Mouse (Mus musculus): ENCODE data around the gene Gm47289. TPM values are rescaled to one million over a fixed set of nuclear protein-coding genes. Genes with fewer than 3 reads are reported as not detected.

Gm47289 gene
- total RNA-seq, 2 experiments from 2014 or later: not detected

DNA sequence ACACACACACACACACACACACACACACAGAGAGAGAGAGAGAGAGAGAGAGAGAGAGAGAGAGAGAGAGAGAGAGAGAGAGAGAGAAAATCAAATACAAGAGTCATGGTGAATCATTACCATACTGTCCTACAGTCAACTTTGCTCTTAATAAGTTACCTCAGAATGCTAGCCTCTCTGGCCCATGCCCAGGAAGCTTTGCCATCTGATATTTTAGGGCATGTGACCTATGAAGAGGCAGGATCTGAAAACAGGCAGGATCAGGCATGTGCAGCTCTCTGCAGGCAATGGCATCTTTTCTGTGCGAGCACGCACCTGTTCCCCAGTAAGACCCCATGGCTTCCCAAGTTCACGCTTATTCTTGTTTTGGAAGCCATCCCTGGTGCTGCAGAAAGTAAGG is 1.7 kb downstream of the Gm47289 start:
- no peak for DNase-seq

DNA sequence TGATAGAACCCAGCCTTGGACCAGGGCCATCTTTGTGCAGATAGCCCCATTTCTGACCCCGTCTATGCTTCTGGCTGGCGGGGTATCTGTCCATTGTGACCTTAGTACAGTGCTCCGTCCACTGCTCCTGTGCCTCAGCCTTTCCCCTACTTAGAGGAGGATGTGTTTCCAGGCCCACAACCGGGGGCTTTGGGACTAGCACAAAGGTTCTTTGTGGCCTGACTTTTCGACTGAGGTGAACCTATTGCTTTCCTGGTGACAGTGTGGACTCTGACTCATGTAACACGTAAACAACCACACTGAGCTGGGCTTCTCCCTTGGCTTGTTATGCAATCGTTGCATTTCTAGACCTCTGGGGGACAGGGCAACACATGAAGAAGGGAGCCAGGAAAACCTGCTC is 5.8 kb downstream of the Gm47289 start:
- DNase-seq: no peak

DNA sequence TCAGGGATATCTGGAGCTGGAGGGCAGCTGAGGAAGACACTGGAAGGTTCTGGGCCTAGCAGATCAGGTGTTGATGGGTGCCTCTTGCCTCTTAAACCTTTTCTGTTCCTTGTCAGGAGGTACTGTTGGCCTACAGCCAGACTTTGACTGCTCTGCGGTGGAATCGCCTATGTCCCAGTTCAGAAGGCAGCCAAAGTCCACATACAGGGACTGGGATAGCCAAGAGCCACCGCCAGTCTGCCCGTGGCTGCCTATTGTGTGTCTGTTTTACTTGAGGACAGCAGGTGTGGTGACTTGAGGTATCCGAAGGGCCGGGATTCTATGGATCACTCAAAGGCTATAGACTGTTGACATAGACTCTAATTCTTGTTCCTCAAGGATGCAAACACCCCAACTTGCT is 6.6 kb downstream of the Gm47289 start:
- DNase-seq: no peak

DNA sequence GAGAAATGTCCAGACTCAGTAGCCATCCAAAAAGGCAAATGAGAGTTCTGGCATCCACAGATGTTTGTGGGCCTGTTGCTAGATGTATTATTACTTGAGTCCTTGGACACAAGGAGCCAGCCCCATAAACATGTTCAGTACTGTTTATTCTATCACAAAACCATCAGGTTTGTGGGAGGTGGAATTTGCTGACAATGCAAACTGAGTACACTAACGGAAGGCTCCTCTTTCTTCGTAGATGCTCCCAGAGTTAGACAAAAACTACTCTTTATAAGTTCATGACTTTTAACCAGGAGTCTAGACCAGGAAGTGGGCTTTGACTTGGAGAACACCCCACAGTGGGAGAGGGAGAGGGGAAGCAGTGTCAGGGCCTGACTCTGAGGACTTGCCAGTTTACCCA is 8.6 kb downstream of the Gm47289 start:
- DNase-seq: no peak

DNA sequence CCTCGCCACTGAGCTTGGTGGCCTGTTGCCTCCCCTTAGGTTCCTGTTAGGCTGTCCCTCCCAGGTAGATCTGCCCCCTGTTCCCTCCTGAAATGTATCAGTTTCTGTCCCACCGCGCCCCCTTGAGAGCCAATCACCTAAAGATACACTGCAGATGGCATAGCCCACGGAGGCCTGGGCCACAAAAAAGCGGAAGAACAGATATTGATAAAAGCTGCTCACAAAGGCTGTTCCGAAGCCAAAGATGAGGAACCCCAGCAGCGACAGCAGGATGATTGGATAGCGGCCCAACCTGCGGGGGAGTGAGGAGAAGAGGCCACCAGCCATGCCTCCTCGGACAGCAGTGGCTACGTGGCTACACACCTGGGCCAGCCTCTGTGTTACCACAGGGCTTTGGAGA is 20.3 kb downstream of the Gm47289 start:
- no peak for DNase-seq

DNA sequence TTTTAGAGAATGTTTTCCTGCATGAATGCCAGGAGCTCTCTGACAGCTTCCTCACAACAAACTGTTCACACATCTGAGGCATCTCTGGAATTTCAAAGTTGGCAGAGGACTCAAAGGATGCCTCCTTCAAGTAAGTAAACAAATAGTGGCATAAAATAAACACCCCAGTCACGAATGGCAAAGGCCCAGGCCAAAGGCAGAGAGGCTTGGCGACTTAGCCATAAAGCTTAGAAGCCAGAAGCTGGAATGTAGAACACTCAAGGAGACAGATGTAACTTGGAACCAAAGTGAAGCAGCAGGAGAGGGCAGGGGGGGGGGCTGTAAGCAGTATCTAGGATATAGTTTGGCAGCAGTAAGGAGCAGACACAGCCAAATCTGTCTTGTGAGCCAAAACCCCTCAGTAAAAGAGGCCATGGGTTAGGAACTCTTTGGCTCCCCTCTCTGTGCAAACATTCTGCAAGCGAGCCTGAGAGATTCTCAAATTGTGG is 22.3 kb downstream of the Gm47289 start:
- peak; percentile 31 for DNase-seq

DNA sequence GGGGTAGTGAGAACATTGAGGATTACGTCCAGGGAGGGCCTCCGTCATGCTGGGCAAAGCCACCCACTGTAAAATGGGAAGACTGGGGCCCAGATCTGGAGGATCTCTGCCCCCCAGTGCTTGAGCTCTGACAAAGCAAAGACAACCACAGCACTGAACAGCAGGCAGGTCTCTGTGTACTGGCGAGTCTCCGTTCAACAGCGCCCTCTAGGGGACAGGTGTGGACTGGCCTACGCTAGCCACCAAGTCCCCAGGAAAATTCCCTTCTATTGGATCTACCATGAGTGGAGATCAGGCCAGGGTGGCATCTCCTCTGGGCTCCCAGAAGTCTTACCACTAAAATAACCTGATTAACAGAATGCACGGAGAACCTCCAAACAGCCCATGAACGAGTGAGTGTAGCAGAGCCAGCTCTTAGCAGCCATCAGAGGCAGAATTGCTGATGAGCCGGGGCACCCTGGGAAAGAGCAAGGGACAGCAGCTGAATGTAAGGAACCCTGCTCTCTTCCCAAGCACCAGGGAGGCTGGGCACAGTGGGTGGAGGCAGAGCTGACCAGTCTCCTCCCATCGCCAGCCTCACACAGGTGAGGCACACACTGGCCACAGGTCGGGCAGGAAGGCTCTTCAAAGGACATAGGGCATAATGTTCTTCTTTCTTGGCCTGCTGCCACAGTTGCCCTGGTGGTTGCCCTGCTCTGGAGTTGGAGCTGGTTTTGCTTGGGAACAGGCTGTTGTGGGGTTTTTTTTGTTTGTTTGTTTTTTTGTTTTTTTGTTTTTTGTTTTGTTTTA is 33.4 kb downstream of the Gm47289 start:
- DNase-seq: peak; percentile 35

DNA sequence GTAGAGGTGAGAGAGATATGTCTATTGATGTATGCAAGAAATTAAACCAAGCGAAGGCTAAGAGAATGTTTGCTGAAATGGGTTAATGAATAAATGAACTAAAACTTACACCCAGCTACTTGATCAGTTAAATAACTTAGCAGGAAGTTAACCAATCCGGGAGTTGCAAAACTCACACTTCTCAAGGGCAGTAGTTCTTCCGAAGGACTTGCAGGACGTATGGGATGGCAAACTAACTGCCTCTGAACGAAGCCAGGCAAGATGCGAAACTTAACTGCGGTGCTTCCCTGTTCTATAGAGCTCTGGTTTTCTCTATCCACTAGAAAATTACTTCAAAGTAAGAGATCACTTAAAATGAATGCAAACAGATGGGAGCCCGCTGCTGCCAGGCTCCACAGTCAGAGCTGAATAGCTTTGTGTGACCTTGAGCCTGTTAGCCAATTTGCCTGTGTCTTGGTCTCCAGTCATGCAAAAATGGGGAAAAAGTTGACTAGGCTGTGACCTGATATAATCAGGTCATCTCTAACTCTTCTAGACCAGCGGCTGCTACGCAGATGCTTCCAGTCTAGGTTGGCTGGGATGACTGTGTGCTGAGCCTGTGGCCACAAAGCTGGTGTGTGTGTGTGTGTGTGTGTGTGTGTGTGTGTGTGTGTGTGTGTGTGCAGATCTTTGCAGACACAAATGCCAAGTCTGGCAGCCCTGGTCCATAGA is 40.3 kb downstream of the Gm47289 start:
- DNase-seq: no peak

DNA sequence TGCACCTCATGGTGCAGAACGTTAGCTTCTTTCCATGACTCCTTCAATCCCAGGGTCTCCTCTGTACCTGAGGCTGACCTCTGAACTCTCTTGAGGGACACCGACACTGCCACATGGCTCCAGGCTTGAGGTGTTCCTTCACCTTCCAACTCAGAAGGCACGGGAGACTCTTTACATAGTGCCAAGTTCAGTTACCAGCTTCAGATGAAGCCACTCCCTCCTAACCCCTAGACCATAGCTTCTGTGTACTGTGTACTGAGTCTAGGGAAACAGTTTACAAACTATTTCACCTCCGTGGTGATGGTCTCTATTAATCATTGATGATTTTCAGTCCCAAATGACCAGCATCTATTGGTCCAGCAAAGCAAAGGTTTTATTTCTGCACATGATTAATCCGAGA is 42.7 kb downstream of the Gm47289 start:
- DNase-seq: no peak

DNA sequence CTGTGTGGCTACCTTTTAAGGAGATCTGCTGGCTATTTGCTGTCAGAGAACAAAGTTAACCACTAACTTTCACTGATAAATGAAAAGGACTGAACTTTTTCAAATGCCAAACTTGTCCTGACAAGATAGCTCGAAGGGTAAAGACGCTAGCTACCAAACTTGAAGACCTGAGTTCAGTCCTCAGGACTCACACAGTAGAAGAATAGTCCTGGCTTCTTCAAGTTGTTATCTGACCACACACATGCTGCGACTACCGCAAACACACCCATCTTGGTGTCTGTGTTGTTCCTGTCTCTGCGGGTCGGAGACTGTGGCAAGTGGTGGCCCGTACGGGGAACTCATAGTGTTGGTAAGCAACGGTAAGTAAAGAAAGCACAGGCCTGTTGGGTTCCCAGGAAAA is 44.7 kb downstream of the Gm47289 start:
- DNase-seq: no peak

DNA sequence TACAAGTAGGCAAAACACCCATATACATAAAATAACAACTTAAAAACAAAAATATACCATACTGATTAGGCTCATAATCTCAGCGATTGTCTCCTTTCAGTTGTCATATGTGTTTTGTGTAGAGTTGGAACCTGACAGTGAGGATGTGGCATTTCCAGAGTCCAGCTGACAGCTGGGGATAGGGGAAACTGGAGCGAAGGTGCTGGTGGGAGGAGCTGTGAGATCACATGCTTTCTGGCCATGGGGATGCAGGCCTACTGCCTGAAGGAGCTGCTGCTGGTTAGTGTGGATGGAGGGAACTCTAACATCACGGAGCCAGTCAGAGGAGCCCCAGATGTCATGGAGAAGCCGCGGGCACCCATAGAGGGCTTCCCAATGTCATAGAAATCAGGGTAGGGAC is 46.8 kb downstream of the Gm47289 start:
- DNase-seq: no peak

DNA sequence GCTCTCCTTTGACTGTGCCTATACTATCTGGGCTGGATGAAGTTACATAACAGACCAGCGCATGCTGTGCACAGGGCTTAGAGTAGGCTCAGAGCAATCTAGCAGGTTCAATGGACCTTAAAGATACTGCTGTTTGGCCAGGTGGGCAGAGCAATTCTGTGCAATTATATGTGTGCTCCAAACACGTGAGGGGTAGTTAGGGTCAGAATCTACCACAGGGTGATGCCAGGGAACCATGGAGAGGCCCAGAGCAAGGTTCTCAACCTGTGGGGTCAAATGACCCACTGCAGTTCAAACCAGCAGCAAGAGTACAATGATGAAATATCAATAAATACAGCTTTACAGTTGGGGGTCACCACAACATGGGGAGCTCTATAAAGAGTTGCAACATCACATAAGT is 47.7 kb downstream of the Gm47289 start:
- no peak for DNase-seq

DNA sequence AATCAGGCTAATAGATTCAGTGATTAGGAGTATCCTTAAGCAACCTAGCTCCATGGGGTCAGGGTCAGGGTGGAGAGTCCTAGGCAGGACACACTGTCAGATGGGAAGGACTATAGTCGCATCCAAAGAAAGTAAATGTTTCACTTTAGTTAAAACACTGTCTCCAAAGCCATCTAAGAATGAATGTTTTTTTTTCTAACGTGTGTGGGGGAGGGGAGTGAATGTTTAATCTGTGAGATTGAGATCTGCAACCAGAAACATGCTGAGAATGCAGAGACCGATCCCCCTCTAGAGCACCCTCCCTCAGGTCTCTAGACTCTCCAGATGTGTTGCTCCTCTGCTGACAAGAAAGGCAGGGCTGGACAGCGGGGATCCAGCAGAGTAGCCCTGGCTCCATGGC is 48.2 kb downstream of the Gm47289 start:
- no peak for DNase-seq

DNA sequence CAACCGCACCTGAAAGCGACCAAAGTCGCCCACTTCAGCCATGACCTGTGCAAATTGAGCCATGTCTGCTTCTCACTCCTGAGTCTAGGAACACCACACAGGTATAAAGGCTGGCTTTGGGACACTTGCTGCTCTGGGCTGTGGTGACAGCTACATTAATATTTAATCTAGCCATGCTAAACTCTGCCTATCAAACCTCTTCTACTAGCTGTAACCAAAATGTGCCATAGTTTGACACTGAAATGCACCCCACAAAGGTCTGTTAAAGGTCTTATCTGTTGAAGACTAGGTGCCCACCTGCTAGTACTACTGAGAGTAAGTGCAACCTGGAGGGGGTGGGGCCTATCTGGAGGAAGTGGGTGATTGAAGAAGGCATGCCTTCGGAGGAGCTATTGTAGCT is 50.0 kb downstream of the Gm47289 start, which contains the start of gene Slc22a13:
Slc22a13 (minus strand) TSS at position 101 of the 400 bp plus-strand sequence.
- no peak for DNase-seq

Other genes starting within 250 kb of the Gm47289 start
- 10 to 100 TPM; 18.4 to 20.2 TPM for gene Ctdspl, start 232.7 kb upstream of the Gm47289 start, total RNA-seq (2021)
- gene Vill, start 106.4 kb upstream of the Gm47289 start, total RNA-seq (2021): 1 to 10 TPM; 4.5 to 5.4 TPM
- gene Plcd1, start 65.7 kb upstream of the Gm47289 start, total RNA-seq (2021): 10 to 100 TPM; 16.3 to 20.1 TPM
- gene Dlec1, start 56.7 kb upstream of the Gm47289 start, total RNA-seq (2021): under 1 TPM; 0.05 to 0.18 TPM
- gene Acaa1b, start 2.1 kb upstream of the Gm47289 start, total RNA-seq (2021): 1 to 10 TPM; 1.8 to 1.9 TPM
- gene Slc22a13, start 49.9 kb downstream of the Gm47289 start, total RNA-seq (2021): not detected
- 10 to 100 TPM; 35.5 to 36.5 TPM for gene Oxsr1, start 163.3 kb downstream of the Gm47289 start, total RNA-seq (2021)
- gene Acaa1a, start 180.5 kb downstream of the Gm47289 start, total RNA-seq (2021): 10 to 100 TPM; 60.7 to 63.8 TPM
- gene Myd88, start 182.2 kb downstream of the Gm47289 start, total RNA-seq (2021): 10 to 100 TPM; 12.1 to 12.7 TPM
- gene Xylb, start 198.2 kb downstream of the Gm47289 start, total RNA-seq (2021): 1 to 10 TPM in 1 of 2 experiments, under 1 TPM in 1; 0.52 to 1.0 TPM
- gene Slc22a14, start 206.4 kb downstream of the Gm47289 start, total RNA-seq (2021): under 1 TPM in 1 of 2 experiments, not detected in 1; 0.27 TPM
- 1 to 10 TPM; 6.2 to 6.5 TPM for gene Acvr2b, start 243.0 kb downstream of the Gm47289 start, total RNA-seq (2021)